Comparison of ENCODE assay signal across 10 mouse cellular contexts in genomic region chr5:42685356-42686057, GRCm38 (mm10).
DNase-seq lines count a peak whose midpoint lies in the region; ATAC-seq and TF ChIP-seq lines count a peak whose summit lies in the region.
"Had no signal": no experiment of that assay in that cellular context is flagged by ENCODE, and none has a peak within 500 bp of the region (broad histone marks: within the 10 kb centered on the region; RNA-seq: fewer than 3 reads in every experiment).

No protein-coding gene starts in this region.

- H3K9ac ChIP-seq in lung, embryonic 14.5 days: no peak overlapping the region
- H3K9ac ChIP-seq: embryonic facial prominence, embryonic 15.5 days had no signal

- no peak overlapping the region for H3K4me3 ChIP-seq in lung, embryonic 14.5 days (ENCODE audit: low read depth, low read length)
- H3K4me3 ChIP-seq: embryonic facial prominence, embryonic 15.5 days had no signal

- H3K4me1 ChIP-seq in lung, embryonic 14.5 days (ENCODE audit: insufficient read depth): no peaks in the 10 kb centered on the region
- H3K4me1 ChIP-seq: embryonic facial prominence, embryonic 15.5 days had no signal

- H3K27ac ChIP-seq in lung, embryonic 14.5 days (ENCODE audit: low read depth): no peak overlapping the region
- H3K27ac ChIP-seq: embryonic facial prominence, embryonic 15.5 days had no signal

- no peak overlapping the region for H3K4me2 ChIP-seq in lung, embryonic 14.5 days
- H3K4me2 ChIP-seq: embryonic facial prominence, embryonic 15.5 days had no signal

- 51% methylated on average over 5 of the region's 5 CpGs for WGBS in lung, embryonic 14.5 days

- peak; percentile 51 for DNase-seq in lung, embryonic 14.5 days
- no peak for DNase-seq in lung, postnatal 10 days
- peak; percentile 63 for DNase-seq in brain, adult 2 months (ENCODE audit: low read depth, low spot score)
- peak; percentile 6 to 8 for DNase-seq in heart, adult 9 months (ENCODE audit: low spot score in 2 of 2)
- DNase-seq in ovary, postnatal 14 days (ENCODE audit: low spot score): peak; percentile 19
- DNase-seq in frontal cortex, postnatal 25 days (ENCODE audit: low spot score in 2 of 2): no peak
- DNase-seq: gastrocnemius, postnatal 14 days; right cerebral cortex, postnatal 4 days had no signal

- no peak for TF ChIP-seq CTCF in lung, embryonic 14.5 days (IDR thresholded peaks at IDR 0.05; ENCODE audit: low read depth)

- no peaks in the 10 kb centered on the region for H3K36me3 ChIP-seq in lung, embryonic 14.5 days (ENCODE audit: insufficient read depth)
- H3K36me3 ChIP-seq: embryonic facial prominence, embryonic 15.5 days had no signal

- no peaks in the 10 kb centered on the region for H3K27me3 ChIP-seq in lung, embryonic 14.5 days (ENCODE audit: insufficient read depth, low read length)
- H3K27me3 ChIP-seq: embryonic facial prominence, embryonic 15.5 days had no signal

- ATAC-seq in lung, embryonic 14.5 days (ENCODE audit: insufficient read depth): peak; percentile 89; the same call in 1 of the 2 replicates
- no peak for ATAC-seq in activated CD4-positive, CD25-positive, alpha-beta regulatory T cell, adult 4 months

- H3K9me3 ChIP-seq in lung, embryonic 14.5 days (ENCODE audit: low read depth, low read length): no peaks in the 10 kb centered on the region
- H3K9me3 ChIP-seq: embryonic facial prominence, embryonic 15.5 days had no signal

Comparison
In these comparisons a context has a peak if more than half of its experiments do, and no peak if none do; other contexts are left out.
1. DNase-seq: peak in lung, embryonic 14.5 days (single experiment), brain, adult 2 months (single experiment), heart, adult 9 months (2 of 2) and ovary, postnatal 14 days (single experiment); none in lung, postnatal 10 days (single experiment) and frontal cortex, postnatal 25 days (0 of 2).